Mouse (Mus musculus) layer of hippocampus, postnatal 14 days (tissue): ENCODE data around the gene Eno3. TPM values are rescaled to one million over a fixed set of nuclear protein-coding genes. Genes with fewer than 3 reads are reported as not detected.

Experiments
- DNase-seq, 2 experiments: peaks; one replicate each; pipeline ENCODE4 v3.0.0; 2021 to 2022; ENCODE audit warnings: low spot score in 2 of 2, mixed read lengths in 1 of 2
- long read RNA-seq, 2 experiments: library from polyadenylated mRNA; stranded (forward); transcript quantifications; one replicate each; pipeline ENCODE4 v2.0.0; 2021
- total RNA-seq, 2 experiments: library from RNA; stranded (reverse); gene quantifications; 2 replicates each; pipeline ENCODE4 v1.2.3; 2021

Eno3 gene
- 10 to 100 TPM in 1 of 2 experiments, 1 to 10 TPM in 1; 5.9 to 10.1 TPM for total RNA-seq
- long read RNA-seq, experiment 1, partial matches to known transcripts: 2 of 9 reads
- long read RNA-seq, experiment 1, other reads (novel, unspliced or antisense): 6 of 9 reads
- long read RNA-seq, experiment 2, partial matches to known transcripts: 1 of 9 reads
- long read RNA-seq, experiment 2, other reads (novel, unspliced or antisense): 5 of 9 reads

DNA sequence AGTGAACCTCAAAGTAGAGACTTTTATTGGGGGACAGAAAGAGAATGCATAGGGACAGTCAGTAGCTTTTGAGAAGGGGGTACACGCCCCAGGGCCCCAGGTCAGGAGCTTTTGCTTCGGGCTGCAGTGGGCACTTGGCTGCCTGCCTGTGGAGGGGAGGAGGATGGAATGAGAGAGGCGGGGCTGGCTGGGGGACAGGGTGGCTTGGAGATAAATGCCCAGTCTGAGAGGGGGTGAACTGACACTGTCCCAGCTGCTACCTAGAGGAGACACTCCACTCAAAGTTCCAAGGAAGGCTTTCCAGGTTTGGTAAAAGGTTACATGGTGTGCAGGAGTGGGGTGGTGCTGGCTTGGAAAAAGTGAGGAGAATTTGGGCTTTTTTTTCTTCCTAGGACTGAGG, at the start of gene Eno3:
Gene Eno3 (plus strand): TSS at position 239 of the 400 bp plus-strand sequence.
- no peak for DNase-seq

DNA sequence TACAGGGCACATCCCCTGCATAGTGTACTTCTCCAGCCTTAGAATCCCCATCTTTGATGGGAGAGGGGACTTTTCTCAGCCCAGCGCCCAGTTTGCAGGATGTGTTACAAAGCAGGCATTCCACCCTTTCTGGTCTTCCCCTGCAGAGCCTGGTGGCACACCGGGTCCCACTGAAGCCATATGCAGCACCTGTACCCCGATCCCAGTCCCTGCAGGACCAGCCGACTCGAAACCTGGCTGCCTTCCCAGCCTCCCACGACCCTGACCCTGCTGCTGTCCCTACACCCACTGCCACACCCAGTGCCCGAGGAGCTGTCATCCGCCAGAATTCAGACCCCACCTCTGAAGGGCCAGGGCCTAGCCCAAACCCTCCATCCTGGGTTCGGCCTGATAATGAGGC, 49.4 kb upstream of the Eno3 start:
- DNase-seq: no peak

DNA sequence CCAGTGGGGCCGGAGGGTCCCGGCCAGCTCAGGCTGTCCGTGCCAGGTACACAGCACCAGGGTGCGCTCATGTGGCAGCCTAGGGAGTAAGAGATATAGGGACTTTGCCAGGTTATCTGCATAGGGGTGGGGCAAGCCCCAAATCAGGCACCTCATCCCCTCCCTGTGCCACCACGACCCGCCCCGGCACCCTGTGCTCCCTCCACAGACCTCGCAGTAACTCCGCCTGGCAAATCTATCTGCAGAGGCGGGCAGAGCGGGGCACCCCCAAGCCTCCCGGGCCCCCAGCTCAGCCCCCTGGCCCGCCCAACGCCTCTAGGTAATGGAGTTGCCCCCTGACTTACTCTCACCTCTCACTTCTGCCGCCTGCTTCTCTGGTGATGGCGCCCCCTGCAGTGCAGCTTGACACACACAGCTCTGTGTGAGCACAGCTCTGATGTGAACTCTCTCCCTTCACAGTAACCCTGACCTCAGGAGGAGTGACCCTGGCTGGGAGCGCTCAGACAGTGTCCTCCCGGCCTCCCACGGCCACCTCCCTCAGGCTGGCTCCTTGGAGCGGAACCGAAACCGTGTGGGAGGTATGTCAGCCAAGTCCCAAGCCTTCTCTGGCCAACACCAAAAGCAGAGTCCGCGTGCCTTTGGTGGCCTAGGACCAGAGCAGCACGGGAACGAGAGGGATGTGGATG, 48.5 kb upstream of the Eno3 start:
- DNase-seq: no peak

DNA sequence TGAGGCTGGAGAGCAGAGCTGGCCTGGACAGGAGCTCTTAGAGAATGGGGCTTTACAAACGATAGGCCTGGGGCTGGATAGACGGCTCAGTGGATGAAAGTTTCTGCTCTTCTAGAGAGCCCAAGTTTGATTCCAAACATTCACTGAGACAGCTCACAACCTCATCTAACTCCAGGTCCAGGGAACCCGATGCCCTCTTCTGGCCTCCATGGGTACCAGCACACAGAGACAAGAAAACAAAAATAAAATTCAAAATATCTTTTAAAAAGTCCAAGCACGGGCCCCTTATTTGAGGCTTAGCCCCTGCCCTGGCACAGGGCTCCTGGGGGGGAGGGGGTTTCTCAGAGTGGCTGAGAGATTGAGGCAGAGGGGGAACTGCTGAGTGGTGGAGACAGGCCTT, 46.2 kb upstream of the Eno3 start:
- DNase-seq: no peak

DNA sequence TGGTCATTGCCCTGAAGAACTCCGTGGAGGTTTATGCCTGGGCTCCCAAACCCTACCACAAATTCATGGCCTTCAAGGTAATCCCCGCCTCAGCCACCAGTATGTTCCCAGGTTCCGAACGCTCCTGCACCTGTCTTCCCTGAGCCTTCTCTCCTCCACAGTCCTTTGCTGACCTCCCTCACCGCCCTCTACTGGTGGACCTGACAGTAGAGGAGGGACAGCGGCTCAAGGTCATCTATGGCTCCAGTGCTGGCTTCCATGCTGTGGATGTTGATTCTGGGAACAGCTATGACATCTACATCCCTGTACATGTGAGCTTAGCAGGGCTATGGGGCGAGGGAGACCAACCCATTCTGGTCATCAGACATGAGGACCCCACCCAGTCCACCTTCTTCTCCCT, 44.5 kb upstream of the Eno3 start:
- no peak for DNase-seq

DNA sequence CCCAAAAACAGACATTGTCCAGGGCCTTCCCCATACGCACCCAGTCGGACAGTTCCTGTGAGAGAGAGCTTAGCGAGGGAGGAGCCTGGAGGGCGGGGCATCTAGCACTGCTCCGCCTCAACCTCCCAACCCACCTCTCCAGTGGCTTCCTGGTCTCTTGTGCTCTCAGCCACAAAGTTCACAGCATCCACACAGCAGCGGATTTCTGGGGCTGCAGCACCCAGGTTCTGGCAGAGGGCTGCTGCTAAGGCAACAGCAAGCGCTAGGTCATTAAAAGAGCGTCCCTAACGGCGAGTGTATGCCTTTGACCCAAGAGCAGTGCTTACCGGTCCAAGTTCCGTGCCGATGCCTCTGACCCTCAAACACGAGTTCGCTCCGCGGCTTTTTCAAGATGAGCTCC, 41.9 kb upstream of the Eno3 start:
- no peak for DNase-seq

DNA sequence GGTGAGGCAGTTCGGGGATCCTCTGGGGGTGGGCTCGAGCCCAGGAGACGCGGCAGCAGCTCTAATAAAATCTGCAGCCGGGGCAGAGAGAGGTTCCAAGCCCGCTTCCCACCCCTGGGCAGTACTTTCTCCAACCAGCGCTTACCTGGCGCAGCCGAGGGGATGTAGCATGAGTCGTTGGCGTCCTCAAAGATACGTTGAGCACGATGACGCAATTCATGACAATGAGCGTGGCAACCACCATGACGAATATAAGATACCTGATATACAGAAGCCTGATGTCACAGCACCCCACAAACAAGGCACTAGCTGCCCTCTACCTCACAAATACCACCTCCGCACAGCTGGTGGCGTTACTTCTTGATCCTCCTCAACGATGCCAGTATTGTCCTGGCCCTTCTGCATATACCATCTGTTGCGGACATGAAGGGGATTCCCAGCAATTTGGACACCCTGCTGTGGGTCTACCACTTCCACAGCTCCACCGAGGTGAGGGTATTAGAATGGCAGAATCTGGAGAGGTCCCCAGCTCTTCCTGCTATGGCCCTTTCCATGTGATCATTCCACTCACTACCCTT, 41.4 kb upstream of the Eno3 start, which contains the start of gene 4930544D05Rik:
Gene 4930544D05Rik (plus strand): TSS at position 333 of the 578 bp plus-strand sequence.
- no peak for DNase-seq

DNA sequence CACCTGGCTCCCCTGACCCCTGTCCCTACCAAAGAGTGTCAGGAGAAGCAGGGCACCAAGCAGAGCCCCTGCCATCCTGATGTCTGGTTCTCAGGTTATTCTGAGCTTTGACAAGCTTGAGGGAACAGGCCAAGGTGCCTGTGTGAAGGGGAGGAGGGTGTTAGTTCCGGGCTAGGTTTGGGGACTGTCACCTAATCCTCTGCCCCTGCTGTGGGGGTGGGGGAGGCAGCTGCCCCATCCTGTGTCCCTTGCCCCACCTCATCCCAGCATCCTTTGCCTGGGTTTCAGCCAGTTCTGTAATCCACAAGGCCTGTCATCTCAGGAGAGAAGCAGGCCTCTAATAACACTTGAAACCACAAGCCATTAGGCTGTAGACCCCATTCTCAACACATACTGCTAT, 37.9 kb upstream of the Eno3 start, which contains the start of gene Chrne:
Gene Chrne (minus strand): TSS at position 116 of the 400 bp plus-strand sequence.
- no peak for DNase-seq

DNA sequence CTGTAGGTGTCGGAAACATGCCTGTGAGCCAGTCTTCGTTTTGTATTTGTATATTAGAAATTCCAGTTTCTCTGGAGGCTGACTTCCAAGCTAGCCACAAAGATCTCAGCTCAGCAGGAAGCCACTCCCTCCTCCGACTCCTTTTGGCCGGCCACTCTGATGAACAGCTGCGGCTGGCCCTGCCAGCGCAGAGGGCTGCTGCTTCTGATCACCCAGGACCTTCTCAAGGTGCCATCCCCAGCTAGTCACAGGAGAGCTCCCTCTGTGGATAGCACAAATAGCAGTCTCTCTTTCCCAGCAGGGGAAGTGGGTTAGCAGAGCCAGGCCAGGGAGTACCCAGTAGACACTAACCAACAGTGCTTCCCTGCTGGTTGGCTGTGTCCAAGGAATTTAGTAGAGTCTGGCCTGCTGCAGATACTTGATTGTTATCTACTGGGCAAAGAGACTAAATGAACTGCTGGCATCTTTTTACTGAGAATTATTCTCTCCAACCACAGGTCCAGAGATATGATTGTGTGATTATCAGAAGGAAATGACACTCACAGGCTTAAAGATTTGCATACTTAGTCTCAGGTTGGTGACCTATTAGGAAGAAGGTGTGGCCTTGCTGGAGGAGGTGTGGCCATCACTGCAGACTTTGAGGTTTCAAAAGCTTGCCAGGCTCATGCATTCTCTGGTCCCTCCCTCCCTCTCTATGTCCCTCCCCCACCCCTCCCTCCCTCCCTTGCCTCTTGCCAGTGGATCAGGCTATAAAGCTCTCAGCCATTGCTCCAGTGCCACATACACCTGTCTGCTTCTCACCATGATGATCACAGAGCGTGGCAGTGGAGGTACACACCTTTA, 34.8 kb upstream of the Eno3 start:
- no peak for DNase-seq

DNA sequence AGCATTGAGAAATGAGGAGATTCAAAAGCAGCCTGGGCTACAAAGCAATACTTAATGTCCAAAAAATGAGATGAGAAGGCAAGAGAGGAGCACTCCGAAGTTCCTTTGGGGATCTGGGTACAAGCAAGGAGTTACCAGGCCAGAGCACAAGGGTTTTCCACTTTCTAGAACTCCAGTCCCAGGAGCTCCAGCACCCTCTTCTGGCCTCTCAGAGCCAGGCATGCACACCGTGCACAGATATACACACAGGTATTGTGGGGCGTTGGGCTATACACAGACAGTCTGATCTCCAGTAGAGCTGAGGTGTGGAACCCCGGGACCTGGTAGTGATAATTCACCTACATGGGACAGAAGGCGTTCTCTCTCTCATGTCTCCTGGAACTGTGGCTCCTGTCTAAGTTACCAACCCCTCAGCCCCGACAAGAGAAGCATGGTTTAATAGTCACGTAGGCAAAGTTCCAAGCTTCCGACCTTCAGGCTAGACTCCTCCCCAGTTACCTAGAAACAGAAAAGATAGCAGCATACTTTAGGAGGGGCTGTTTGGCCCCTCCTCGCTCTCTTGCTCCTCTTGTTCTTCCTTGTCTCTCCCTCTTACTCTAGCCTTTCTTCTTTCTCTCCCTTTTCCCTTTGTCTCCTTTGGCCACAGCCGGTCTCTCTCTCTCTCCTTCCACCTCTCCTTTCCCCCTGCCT, 33.8 kb upstream of the Eno3 start:
- DNase-seq: no peak

DNA sequence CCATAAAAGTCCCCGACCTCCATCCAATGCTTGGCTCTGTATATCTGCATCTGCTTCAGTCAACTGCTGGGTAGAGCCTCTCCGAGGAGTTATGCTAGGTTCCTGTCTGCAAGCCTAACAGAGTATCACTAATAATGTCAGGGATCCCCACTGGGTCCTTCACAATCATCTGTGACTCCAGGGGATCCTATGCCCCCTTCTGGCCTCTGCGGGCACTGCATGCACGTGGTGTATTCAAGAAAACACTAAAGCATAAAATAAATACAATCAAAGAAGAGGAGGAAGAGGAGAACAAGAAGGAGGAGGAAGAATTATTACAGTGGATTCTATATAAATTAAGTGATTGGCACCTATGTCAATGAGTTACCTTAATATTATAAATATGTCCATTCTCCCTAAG, 31.5 kb upstream of the Eno3 start:
- no peak for DNase-seq

DNA sequence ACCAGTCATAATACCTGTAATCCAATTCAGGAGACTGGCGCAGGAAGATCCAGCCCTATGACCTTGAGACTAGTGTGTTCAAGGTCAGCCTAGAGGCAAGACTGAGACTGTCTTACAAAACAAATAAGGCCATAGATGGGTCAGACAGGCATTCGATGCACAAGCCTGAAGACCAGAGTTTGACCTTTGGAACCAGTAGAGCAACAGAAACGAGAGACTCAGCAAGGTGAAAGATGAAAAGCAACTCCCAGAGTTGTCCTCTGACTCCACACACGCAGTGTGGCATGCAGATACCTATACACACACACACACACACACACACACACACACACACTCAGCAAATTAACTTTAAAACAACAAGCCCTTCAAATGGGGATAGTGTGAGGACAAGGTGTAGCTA, 30.1 kb upstream of the Eno3 start:
- no peak for DNase-seq

DNA sequence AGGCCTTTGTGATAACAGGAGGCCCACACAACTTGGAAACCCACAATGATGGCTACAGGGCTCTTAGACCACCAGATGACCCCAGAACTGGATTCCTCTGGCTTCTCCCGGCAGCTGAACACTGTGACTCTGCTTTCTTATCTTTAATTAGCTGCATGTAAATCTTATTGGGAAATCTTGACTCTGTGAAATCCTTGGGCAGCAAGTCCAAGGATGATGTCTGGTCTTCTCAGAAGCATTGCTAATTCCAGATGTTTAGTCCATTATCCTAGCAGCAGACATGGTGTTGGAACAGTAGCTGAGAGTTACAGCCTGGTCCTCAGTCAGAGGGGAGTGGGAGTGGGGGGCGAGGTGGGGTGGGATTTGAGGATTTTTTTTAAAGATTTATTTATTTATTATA, 28.6 kb upstream of the Eno3 start:
- DNase-seq: no peak

DNA sequence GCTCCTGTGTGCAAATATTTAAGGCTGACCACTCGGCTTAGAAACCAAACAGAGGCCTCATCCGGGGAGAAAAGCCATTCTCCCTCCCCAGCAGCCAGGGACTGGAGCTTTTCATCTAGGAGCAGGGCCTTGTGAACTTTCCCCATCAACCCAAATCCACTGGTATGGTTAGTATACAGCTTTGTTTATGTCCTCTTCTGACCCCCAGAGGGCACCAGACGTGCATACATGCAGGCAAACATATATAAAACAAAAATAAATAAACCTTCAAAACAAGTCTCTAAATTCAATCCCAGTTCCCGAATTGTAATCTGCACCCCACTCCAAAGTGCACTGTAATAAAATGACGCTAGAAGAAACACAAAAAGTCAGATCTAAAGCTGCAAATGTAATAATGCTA, 27.4 kb upstream of the Eno3 start:
- no peak for DNase-seq

DNA sequence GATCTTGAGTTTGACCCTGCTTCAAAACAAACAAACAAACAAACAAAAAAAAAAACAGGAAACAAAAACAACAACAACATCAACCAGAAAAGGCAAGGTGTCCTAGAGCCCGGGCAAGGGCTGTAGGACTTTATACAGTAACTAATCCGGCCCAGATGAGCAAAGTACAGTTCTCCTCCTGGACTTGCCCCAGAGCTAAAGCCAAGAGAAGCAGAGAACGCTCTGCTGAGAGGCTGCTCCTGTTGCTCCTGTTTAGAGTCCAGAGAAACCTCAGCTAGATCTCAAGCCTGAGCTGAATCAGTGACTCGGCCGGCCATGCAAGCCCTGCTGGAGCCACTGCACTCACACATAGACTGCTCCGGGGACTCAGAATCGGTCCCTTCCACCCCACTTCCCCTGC, 26.9 kb upstream of the Eno3 start:
- no peak for DNase-seq

DNA sequence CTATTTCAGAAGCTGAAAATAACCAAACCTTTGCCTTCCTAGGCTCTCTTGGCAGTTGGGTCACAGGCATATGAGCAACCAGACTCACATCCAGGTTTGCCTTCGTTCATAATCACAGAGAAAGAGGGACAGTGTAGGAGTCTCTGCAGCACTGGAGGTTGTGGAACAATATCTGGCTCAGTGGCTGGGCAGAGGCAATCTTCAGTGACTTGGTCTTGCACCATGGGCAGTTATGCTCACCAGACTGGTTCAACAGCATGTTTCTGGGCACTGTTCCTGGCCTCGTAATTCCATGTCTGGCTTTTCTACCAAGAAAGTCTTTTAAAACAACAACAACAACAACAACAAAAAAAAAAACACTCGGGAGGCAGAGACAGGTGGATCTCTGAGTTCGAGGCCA, 21.4 kb upstream of the Eno3 start:
- DNase-seq: no peak

DNA sequence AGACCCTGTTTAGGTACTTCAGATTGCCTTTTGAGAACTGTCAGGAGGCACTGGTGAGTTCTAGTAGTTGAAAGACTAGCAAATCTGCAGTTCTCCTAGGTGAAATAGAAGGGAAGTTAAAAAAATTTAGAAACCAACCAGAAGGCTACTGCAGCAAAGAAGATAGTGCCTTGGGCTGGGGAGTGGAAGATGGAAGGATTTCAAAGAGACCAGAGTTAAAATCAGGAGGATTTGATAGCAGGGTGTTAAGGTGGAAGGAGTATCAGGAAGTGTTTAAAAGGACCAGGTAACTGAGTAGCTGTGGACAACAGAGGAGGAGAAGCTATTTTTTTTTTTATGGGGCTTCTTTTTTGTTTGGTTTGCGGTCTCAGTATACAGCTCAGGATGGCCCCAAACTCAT, 19.2 kb upstream of the Eno3 start:
- no peak for DNase-seq

DNA sequence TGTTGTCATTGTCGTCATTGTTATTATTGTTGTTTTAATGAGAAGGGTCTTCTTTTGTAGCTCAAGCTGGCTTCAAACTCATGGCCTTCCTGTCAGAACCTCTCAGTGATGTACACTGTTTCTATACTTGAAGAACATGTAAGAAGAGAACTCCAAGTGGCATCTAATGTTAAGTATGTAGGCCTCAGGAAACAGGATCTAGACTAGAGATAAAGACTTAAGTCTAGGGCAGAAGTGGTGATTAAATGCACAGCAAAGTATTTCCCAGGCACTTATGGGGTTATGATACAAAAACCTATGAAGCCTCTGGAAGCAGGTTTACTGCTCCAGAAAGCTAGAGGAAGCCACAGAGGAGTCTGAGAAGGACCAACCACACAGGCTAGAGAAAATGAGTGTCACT, 18.7 kb upstream of the Eno3 start:
- DNase-seq: no peak

DNA sequence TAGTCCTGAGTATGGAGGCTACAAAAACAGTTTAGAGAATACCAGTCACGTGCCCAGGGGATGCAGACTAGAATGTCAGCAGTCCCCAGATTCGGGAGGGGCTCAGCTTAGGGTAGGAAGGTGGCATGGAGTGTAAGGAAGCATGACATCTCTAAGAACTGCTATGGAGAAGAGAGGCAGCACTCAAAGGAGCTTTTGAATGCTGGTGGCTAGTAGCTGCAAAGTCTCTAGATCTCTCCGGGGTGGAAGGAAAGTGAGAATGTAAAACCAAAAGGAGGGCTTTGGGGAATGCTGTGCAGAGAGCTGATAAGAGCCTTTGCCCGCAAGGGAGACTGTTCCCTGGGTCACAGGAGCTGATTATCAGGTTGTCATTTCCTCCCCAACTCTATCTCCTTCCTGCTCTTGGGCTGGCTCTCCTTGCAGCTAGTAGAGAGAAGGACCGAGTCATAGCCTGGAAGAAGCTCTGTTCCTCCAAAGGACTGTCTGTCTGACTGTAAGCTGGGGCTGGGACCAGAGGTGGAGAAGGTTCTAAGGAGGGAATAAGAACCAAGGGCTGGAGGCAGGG, 18.2 kb upstream of the Eno3 start, which contains the start of gene Gp1ba:
Gene Gp1ba (plus strand): TSS at position 409 of the 565 bp plus-strand sequence.
- DNase-seq: no peak

DNA sequence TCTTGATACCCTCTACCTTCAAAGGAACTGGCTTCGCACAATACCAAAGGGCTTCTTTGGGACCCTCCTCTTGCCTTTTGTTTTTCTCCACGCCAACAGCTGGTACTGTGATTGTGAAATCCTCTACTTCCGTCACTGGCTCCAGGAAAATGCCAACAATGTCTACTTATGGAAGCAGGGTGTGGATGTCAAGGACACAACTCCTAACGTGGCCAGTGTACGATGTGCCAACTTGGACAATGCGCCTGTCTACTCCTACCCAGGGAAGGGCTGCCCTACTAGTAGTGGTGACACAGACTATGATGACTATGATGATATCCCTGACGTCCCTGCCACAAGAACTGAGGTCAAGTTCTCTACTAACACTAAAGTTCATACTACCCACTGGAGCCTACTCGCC, 17.0 kb upstream of the Eno3 start:
- no peak for DNase-seq

DNA sequence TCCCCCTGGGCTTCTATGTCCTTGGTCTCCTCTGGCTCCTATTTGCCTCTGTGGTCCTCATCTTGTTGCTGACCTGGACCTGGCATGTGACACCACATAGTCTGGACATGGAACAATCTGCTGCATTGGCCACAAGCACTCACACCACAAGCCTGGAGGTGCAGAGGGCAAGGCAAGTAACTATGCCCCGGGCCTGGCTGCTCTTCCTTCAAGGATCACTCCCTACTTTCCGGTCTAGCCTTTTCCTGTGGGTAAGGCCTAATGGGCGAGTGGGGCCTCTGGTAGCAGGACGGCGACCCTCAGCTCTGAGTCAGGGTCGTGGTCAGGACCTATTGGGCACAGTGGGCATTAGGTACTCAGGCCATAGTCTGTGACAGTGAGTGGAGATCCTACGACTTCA, 15.8 kb upstream of the Eno3 start:
- DNase-seq: no peak
